Mouse (Mus musculus): ENCODE data around the gene Catip.

Gene Catip

GRCm38 (mm10) chr1:74343161-74343560, 18.7 kb upstream of the Catip start:
- DNase-seq (ENCODE audit: low spot score in 2 of 2) = no peak

- DNase-seq (ENCODE audit: low spot score in 2 of 2) = no peak
Observed at GRCm38 (mm10) chr1:74344163-74344916, 17.6 kb upstream of the Catip start.

GRCm38 (mm10) chr1:74351185-74351769, 10.6 kb upstream of the Catip start:
- DNase-seq (ENCODE audit: low spot score in 2 of 2) = no peak

GRCm38 (mm10) chr1:74352532-74353096, 9.3 kb upstream of the Catip start:
- no peak for DNase-seq (ENCODE audit: low spot score in 2 of 2)

DNA sequence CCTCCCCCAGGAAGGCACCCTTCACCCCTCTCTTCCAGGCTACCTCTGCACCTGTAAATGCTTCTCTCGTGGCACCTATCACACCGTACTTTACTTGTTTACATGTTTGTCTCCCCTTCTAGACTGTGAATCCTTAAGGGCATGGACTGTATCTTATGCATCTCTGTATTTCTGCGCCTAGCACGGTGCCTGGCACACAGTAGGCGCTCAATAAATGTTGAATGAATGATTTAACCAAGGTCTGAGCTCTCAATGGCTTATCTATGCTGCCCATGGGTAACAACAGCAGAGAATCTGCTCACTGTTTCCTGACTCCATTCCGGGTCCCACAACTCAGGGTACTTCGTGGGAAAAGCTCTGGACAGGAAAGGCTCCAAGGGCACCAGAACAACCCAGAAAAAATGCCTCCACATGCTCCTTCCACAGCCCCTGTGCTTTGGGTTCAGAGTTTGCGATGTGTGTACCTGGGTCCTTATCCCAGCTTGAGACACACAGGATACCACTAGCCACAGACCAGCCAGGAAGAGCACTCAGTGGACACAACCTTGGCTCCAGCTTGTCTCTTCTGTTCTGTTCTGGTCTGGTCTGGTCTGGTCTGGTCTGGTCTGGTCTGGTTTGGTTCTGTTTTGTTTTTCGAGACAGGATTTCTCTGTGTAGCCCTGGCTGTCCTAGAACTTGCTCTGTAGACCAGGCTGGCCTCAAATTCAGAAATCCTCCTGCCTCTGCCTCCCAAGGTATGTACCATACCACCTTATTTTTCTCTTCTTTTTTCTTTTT, 8.3 kb upstream of the Catip start:
- DNase-seq (ENCODE audit: low spot score in 2 of 2) = no peak

DNA sequence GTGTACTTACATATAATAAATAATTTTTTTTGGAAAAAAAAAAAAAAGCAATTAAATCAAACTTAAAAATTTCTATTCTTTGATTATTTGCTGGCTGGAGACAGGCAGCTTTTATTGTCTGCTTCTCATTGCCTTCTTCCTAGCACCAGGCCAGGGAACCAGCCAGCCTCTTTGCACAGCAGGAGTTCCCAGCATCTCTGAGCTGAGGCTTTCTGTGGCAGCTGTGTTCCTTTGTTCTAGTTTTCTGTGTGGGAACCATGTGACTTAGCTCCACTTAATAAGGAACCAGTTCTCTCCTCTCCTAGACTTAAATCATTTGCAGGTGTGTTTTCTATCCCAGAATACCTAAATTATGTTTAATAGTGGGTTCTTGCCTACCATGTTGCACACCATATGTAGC, 4.4 kb upstream of the Catip start:
- DNase-seq (ENCODE audit: low spot score in 2 of 2) = no peak

DNA sequence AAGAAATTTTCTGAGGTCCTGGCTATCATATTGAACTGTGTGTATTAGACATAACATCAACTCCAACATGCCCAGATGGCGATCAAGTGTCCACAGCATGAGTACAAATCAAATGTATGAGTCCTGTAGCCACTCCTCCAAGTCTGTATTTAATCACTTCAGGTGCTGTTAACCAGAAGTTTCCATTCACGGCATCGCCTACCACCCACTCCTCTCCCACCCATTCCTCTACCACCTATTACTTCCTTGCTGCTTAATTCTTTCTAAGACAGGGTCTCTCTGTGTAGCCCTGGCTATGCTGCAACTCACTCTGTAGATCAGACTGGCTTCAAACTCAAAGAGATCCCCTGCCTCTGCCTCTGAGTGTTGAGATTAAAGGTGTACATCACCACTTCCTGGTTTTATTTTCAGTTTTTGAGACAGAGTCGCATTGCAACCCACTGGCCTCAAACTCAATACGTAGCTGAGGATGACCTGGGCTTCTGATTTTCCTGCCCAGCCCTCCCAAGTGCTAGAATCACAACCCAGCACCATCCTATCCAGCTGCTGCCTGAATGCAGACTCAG, 1.9 kb upstream of the Catip start:
- no peak for DNase-seq (ENCODE audit: low spot score in 2 of 2)

- DNase-seq (ENCODE audit: low spot score in 2 of 2) = peak; percentile 28 to 30
Observed at GRCm38 (mm10) chr1:74362325-74363229, 669 bp downstream of the Catip start.

DNA sequence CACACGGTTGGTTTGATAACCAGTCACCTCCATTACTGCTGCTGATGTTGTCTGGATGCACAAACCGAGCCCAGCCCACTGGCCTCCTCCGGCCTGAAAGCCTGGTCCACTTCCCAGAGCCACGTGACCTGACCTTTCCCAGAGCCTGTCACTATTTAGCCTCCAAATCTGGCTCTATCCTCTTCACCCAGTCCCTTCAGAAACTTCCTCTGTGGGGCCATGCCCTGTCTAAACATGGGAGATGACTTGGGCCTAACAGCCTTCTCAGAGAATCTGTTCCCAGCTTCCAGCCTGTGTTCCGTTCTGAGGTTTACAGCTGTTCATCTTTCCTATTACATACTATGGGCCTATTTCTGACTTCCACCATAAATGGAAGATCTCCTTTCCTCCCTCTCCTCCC, 1.5 kb downstream of the Catip start:
- DNase-seq (ENCODE audit: low spot score in 2 of 2) = no peak

- DNase-seq (ENCODE audit: low spot score in 2 of 2) = no peak
Observed at GRCm38 (mm10) chr1:74364270-74364669, 2.4 kb downstream of the Catip start.

DNA sequence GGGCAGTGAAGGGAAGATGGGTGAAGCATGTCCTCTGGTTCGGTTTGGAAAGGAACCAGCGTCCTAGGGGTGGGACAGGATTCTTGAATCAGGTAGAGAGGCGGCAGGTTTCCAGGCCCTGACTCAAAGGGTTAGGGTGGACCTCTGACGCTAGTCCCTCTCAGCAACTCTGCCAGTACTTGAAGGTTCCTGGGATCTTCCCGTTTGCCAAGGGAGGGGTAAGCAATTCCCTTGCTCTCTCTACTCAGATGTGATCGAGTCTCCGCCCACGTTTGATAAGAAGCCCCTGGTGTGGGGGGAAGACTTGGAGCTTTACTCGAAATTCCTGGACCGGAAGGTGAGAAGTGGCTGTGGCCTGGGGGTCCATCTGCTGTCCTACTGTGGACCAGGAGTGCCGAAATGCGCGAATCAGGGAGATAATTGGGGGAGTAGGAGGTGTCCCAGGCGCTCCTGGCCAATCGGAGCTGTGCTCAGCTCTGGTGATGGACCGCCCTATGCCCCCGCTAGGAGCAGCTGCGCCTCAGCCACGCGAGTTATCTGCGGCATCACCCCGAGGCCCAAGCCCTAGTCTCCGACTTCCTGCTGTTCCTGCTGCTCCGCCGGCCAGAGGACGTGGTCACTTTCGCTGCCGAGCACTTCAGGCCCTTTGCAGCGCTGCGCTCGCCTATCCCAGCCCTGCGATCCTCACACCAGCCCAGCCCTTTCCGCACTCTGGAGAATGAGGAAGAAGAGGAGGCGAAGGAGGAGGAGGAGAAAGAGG, 6.2 kb downstream of the Catip start:
- no peak for DNase-seq (ENCODE audit: low spot score in 2 of 2)

DNA sequence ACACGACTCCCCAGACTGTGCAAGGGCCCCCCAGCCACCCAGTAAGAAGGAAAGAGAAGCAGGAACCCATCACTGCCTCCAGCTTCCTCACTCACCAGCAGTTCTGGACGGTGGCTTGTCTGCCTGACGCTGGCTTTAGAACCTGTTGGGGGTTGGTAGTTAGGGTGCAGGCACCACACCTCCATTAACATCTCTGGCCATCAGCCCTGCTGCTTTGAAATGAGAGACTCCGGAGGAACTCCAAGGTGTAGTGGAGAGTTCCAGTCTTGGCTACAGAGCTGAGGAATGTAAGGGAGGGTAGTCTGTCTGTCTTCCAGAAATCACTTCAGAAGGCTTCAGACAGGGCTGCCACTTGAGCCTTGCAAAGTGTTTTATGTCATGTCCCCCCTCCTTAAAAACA, 8.1 kb downstream of the Catip start:
- DNase-seq (ENCODE audit: low spot score in 2 of 2) = no peak

DNA sequence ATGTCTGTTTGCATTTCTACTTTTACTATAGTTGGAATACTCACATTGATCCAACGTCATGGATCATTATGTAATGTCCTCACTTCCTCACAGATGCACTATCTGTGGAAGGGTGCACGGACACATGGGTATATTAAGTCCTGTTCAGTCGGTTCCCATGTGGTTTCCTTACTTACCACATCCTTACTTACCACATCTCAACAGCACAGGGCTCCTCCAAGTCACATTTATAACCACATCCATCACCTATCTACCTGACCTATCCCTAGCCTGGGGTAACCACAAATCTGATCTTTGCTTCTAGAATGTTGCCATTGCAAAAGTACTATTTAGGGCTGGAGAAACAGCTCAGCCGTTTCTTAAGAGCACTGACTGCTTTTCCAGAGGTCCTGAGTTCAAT, 11.5 kb downstream of the Catip start:
- no peak for DNase-seq (ENCODE audit: low spot score in 2 of 2)

DNA sequence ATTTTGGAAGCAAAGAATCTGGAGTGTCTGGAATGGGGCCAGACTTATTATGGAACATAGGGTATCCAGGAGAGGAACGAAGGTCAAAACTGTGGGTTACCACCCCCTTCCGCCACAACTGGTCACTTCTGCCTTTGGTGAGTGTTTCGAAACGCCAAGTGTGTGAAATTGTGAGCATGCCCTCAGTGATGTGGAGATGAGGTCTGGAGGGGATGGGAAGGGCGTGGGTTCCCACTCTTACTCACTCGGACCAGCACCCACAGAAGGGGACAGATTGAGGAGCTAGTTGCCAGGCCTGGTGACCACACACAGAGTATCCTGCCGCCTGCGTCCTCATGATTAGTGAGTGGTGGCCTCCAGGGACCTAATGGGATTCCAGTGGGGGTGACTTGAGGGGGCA, 13.1 kb downstream of the Catip start, which contains the start of gene Slc11a1:
Slc11a1 (plus strand) TSS at position 216 of the 400 bp plus-strand sequence.
- no peak for DNase-seq (ENCODE audit: low spot score in 2 of 2)

DNA sequence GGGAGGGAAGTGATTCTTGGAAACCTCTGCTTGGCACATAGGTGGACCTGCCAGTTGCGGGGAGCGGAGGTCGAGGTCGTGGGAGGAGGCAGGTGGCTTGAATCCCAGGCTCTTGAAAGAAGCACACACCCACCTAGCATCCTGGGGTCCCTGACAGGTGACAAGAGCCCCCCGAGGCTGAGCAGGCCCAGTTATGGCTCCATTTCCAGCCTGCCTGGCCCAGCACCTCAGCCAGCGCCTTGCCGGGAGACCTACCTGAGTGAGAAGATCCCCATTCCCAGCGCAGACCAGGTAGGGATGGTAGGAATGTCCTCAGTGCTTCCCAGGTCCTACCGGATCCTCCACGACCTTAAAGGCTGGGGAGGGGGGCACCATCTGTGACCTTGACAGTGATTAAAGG, 13.7 kb downstream of the Catip start:
- no peak for DNase-seq (ENCODE audit: low spot score in 2 of 2)

- DNase-seq (ENCODE audit: low spot score in 2 of 2) = no peak
Observed at GRCm38 (mm10) chr1:74376396-74376795, 14.5 kb downstream of the Catip start.

DNA sequence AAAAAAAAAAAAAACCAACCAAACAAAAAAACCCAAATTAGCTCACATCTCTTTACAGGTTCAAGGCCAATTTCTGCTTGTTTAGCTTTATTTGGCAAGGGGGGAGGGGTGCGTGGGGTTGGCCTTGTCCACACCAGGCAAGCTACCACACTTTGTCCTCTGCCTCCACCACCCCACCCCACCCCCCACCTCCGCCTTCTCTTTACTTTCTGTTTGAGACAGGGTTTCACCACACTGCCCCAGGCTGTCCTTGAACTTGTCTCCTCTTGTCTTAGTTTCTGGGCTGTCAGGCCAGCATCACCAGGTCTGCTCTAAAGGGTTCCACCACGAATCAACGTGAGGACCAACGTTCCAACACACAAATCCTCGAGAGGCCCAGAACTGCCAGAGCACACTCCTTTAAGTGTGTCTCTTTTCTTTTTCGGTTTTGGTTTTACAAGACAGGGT, 17.2 kb downstream of the Catip start:
- DNase-seq (ENCODE audit: low spot score in 2 of 2) = no peak

GRCm38 (mm10) chr1:74380484-74380883, 18.6 kb downstream of the Catip start:
- DNase-seq (ENCODE audit: low spot score in 2 of 2) = no peak

- no peak for DNase-seq (ENCODE audit: low spot score in 2 of 2)
Observed at GRCm38 (mm10) chr1:74381588-74382021, 19.7 kb downstream of the Catip start.

DNA sequence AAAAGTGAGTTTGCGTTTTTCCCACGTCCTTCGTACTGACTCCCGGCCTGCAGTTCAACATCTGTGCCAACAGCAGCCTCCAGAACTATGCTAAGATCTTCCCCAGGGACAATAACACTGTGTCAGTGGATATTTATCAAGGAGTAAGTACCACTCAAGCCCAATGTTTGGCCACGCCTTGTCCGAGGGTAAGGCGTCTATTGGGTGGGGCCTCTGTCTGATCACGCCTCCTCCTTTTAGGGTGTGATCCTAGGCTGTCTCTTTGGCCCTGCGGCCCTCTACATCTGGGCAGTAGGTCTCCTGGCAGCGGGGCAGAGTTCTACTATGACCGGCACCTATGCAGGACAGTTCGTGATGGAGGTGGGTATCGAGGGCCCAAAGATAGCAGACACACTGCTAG, 21.5 kb downstream of the Catip start:
- no peak for DNase-seq (ENCODE audit: low spot score in 2 of 2)

Measured in frontal cortex, postnatal 36 days (tissue).